Mouse (Mus musculus) common myeloid progenitor, adult 5-6 weeks (primary cell): ENCODE measurements around the gene Ulk4. TPM values are rescaled to one million over a fixed set of nuclear protein-coding genes. Genes with fewer than 3 reads are reported as not detected.

ENCODE experiments used
- ATAC-seq: replicated peaks from 2 replicates; pipeline ENCODE4 v1.8.0; 2016; ENCODE audit warnings: low read depth, mild to moderate bottlenecking, moderate TSS enrichment, inconsistent platforms; ENCODE audit not compliant: poor library complexity, severe bottlenecking
- total RNA-seq: library from RNA; stranded (forward); fragments of 200-1000, 187-1606 nt; gene quantifications from 2 replicates; pipeline ENCODE4 v1.2.3, GENCODE M21; 2017

Ulk4 gene
- total RNA-seq, 1 experiment from 2014 or later = 4.0 TPM

DNA sequence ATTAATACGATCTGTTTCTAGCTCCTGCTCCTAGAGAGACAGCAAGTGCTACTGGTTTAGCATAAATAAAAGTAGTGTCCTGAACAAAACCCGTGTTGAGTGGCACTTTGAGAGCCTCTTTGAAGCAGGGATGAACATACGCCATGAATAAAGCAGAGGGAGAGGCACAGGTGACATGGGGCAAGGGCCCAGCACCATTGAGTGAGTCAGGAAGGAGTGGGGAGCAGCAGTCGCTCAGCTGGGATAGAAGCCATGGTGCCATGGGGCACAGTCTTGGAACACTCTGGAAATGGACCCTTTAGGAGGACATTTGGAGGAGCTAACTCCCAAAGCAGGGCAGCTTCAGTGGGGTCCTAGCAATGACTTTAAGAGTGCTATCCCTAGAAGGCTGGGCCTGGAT is 238.6 kb downstream of the Ulk4 start:
- ATAC-seq = no peak

DNA sequence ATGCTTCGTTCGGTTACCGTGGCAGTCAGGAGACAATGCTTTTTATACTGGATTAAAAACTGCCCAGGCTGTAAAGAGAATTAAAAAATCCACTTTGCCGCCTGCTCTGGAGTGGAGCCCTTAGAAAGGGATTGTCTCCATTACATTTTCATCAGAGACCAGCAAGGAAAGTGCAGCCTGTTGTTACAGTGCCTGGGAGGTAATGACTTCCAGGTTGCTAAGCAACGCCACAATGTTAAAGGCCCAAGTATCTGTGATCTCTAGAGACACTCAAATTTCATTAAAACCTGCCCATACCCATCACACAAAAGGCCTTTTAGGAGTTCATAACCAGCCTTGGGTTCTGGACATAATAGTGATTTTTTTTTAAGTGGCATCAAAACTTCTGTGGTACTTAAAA is 239.0 kb downstream of the Ulk4 start:
- no peak for ATAC-seq

DNA sequence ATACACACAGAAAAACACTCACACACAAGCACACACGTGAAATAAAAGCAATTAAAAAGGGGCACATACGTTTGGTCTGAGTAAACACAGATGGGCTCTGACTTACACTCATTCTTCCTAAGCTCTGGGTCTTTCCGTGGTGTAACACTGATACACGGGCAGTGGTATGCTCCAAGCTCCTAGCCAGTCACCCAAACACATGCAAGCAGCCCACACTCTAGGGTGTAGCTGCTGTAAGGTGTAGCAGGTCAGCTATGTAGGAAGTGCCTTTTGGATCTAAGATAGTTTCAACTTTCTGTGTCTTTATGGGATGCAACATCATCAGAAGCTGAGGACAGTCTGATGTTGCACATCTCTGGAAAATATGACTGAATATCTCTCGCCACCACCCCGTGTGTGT is 241.7 kb downstream of the Ulk4 start:
- ATAC-seq = no peak

DNA sequence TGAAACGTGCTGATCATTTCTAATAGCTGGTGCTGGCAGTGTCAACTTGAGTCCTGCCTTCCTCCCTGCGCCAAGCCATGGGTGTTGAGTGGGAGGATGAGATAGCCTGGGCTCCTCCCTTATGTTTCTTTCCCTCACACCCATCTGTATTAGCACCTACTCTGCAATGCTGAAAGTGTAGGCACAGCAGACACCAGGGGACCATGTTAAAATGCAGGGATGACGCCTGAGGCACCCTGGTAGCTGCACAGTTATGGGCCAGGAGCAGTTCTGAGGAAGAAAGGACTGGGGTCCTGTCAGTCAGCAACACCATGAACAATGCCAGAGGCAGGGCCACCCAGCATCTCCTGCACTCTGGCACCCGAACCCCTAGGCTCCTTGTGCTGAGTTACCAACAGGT is 243.4 kb downstream of the Ulk4 start:
- ATAC-seq = no peak

- ATAC-seq = no peak
These were observed 244.6 kb downstream of the Ulk4 start for GRCm38 (mm10) chr9:121032322-121032964.

- no peak for ATAC-seq
These were observed 246.0 kb downstream of the Ulk4 start for GRCm38 (mm10) chr9:121030949-121031348.

DNA sequence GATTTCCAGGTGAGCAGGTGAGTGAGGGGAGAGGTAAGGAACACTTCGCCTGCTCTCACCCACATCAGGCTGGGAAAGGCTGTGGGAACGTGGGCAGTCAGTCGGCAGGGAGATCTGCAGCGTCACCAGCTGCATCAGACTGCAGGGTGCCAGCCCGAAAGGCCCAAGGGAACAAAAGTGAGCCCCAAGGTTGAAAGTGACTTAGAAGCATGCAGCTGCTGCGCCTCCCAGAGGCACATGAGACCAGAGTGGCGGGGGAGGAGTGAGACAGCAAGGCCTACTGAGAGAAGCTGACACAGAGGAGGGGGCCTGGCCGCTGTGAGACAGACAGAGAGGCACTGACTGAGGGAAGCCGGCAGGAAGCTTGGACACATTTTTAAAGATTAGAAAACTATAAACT is 247.2 kb downstream of the Ulk4 start:
- no peak for ATAC-seq

DNA sequence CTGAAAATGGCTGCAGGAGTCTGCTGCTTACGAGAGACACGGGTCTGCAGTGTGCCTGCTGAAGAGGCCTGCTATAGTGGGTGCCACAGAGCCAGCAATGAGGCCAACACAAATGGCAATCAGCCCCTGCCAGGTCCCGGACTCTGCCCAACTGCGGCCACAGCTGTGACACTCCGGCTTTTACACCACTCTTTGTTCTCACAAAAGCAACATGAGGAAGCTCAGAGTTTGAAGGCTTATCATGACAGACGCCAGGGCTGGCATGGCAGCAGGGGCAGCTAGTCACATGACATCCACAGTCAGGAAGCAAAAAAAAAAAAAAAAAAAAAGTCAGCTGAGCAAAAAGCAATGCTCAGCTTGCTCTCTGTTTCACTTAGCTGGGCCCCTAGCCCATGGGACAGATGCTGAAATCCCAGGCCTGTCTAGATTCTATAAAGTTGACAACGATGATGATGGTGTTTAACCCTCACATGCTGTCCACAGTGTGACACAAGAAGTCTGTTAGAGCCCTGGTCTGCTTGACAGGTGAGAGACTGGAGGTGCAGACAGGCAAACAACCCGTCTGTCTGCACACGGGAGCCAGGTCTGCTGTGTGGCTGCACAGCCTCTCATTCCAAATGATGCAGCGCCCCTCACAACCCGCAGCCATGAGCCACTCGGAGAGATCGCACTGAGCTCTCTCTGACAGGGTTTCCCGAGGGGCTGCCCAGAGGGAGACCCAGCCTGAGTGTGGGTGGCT is 253.3 kb downstream of the Ulk4 start:
- ATAC-seq = no peak

- no peak for ATAC-seq
These were observed 256.6 kb downstream of the Ulk4 start for GRCm38 (mm10) chr9:121020360-121020759.

GRCm38 (mm10) chr9:121019932-121020331 is 257.1 kb downstream of the Ulk4 start:
- no peak for ATAC-seq

- no peak for ATAC-seq
These were observed 258.3 kb downstream of the Ulk4 start for GRCm38 (mm10) chr9:121018524-121019315.

GRCm38 (mm10) chr9:121015810-121016502 is 261.0 kb downstream of the Ulk4 start:
- no peak for ATAC-seq

DNA sequence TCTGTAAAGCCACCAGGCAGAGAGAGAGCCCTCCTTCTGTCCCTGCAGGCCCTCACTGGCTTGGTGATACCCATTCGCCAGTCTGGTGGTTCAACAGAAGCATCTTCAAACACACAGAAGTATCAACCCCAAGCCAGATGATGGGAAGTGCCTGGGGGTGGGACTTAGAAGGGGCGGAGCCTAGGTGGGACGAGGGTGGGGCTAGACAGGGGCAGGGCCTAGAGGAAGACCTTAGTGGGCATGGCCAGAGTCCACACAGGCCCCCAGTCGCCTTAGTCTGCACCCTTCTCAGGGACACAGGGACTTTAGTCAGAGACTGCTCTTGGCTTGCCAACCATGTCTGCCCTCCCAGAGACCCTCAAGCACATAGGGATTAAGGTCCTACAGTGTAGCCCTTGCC is 265.5 kb downstream of the Ulk4 start:
- ATAC-seq = no peak

DNA sequence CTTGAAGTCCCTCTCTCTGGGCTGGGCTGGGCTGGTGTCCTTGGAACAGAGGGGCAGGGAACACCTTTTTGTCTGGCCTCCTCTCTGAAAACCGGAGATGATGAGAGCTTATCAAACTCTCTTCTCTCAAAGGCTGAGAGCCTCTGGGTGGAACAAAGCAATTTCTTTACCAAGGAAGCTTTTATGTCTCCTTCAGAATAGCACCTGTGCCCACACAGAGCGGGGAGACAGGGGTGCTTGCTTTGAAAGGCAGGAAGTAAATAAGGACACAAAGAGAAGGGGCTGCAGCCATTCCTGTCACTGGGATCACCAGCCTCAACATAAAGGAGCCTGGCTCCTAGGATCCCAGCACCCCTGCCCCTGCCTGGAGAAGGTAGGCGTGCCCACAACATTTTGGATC is 266.5 kb downstream of the Ulk4 start:
- no peak for ATAC-seq

DNA sequence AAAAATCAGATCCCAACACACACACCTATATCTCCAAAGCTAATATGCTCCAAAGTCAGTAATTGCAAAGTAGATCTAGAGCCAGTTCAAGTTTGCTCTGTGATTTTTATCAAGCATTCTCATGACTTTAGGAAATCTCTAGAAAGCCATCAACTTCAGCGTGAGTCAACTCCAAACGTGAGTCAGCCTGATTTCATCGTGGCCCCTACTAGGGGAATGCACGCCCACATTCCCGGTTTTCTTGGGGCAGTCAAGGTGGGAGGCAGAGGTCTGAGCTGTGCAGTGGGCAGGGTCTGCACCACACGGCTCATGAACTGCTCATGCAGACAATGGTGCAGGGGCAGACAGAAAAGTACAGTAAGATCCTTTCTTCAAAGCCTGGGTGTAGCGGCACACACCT is 271.0 kb downstream of the Ulk4 start:
- ATAC-seq = no peak

- no peak for ATAC-seq
These were observed 275.1 kb downstream of the Ulk4 start for GRCm38 (mm10) chr9:121001681-121002540.

- ATAC-seq = no peak
These were observed 276.2 kb downstream of the Ulk4 start for GRCm38 (mm10) chr9:121000641-121001320.

DNA sequence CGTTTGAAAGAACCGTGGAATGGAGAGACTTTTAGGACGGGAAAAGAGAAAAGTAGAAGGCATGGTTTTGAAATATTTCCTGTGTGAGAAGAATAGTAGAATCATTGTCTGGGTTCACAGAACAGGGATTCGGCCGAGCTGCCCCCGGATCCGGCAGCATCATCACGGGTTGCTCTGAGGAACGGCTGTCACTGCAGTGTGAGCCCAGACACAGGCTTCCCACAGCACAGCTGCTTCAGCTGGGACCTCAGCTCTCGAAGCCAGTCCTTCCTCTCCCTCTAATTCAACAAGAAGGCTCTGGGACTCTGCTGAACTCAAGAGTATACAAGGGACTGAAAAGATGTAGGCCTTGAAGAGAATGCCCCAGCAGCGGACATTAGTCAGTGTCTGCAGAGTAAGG is 278.3 kb downstream of the Ulk4 start:
- no peak for ATAC-seq
